Mouse (Mus musculus): ENCODE results near the gene Fank1. TPM values are rescaled to one million over a fixed set of nuclear protein-coding genes. Genes with fewer than 3 reads are reported as not detected.
"Not testable (repeated sequence)": the region's sequence is repeated elsewhere in the genome, so short reads cannot be mapped to it uniquely, and the experiment has no call there.

Gene Fank1
- total RNA-seq, 2 experiments from 2014 or later: 4.2 to 4.4 TPM

DNA sequence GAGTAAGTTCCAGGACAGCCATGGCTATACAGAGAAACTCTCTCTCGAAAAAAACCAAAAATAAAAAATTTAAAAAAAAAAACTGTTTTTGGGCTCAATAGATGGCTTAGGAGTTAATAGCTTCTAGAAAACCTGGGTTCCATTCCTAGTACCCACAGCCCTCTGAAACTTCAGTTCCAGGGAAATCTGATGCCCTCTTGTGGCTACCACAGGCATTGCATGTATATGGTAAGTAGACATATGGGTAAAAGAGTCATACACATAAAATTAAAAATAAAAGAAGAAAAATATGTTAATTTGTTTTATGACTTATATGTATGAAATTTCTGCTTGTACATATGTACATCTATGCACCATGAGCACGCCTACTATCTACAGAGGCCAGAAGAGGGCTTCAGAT lies 47.9 kb downstream of the Fank1 start:
- DNase-seq (ENCODE audit: low spot score in 2 of 2): no peak

DNA sequence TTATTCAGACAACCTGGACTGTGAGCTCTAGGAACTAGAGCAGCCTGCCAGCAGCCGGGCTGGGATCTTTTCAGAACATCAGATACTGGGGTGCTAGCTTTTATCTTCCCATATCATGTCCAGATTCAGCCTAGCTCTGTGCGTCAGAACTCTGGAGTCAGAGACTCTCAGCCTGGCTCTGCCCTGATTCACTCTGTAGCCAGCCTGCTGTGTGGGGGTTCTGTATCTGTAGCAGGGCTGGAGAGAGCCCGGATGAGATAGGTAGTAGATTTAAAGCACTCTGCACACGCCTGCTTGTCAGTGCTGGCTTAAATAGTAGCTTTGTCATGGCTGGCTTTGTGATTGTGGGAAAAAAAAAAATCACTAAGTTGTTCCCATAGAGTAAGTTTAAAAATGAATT lies 51.9 kb downstream of the Fank1 start:
- DNase-seq (ENCODE audit: low spot score in 2 of 2): no peak

DNA sequence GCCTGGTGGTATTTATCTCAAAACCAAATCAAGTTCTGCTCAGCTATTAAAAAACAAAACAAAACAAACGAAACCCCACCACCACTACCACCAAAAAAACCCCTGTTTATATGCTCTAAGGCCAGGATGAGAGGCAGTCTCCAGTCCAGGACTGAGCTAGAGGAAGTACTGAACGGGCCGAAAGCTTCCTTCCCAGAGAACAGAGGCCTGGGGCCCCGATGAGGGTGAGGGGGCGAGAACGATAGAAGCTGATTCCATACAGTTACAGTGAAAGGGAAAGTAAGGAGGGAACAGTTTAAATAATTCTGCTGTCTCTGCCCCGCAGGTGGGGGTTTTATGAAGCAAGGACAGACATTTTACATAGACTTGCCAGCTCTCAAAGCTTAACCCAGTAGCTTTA lies 52.9 kb downstream of the Fank1 start:
- DNase-seq (ENCODE audit: low spot score in 2 of 2): no peak

DNA sequence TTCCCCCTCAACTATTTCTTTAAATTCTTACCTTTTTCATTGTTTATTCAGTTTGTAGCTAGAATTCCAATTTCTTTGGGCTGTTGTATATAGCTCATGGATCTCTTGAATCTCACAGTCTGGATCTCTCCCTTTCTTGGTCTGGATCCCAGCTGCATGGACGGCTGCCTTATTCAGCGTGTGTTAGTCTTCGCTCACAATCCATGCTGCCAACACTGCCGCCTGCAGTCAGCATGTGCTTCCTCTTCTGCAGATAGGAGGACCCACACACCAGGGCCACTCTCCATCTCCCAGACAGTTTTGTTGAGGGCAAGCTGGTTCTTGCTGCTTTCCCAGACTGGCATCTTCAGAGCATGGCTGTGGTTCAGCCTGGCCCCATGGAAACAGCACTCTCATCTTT lies 62.9 kb downstream of the Fank1 start:
- DNase-seq (ENCODE audit: low spot score in 2 of 2): peak; percentile 54 to 71

DNA sequence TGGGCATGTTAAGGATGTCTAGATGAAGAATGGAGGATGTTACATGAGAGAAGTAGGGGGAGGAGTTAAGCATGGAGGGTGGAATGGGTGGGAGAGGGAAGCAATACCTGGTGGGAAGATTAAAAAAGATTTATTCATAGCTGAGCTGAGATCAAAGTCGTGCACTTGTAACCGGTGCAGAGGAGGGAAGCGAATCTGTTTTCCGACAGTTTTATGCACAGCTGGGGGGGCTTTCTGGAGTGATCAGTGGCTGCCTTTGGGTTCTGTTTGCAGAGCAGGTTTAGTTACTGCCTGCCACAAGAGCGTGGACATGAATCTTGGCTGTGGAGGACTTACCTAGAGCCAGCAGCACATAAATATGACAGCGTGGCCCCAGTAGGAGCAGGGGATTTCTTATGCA lies 65.4 kb downstream of the Fank1 start:
- no peak for DNase-seq (ENCODE audit: low spot score in 2 of 2)

DNA sequence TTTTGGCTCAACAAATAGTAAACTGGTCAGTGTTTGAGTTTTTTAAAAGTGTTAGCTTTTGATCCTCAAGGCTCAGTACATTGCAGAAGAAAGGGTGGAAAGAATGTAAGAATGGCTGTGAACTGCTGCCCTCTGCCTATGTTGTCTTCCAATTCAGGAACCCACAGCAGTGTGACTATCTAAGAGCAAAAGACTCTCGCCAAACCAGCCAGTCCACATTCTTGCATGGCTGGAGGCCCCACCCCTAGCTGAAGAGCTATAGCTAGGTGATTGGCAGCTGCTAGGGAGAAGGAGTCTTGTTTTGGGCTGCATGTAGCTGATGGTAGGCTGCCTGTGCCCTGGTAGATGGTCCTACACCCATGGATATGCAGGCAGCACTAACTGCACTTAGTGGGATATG lies 70.5 kb downstream of the Fank1 start:
- no peak for DNase-seq (ENCODE audit: low spot score in 2 of 2)

DNA sequence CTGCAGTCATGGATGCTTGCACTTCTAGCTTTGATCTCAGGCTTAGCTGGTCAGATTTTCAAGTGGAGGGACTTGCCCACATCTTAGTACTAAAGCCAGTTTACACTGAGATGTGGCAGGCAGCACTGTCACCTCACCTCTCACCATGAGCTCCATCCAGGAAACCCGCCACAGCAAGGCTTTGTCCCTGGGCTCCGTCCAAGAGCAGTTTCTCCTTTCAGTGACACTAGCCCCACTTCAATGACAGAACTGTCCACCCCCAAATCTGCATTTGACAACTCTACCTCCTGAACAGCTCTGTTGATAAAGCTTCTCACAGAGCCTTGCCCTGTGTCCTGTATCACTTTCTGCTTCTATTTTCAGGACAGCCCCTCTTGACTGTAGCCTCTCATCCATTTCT lies 71.5 kb downstream of the Fank1 start:
- no peak for DNase-seq (ENCODE audit: low spot score in 2 of 2)

DNA sequence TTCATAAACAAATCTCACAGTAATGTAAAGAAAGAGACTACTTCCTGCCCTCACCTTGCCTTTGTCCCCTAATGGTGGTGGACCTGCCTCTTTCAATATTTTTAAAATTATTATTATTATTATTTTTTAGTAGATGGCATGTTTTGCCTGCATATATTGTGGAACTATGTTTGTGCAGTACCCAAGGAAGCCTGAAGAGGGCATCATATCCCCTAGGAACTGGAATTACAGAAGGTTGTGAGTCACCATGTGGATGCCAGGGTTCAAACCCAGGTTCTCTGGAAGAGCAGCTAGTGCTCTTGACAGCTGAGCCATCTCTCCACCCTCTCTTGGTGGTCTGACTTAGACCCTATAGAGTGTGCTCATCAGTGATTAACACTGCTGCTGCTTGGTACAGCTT lies 74.1 kb downstream of the Fank1 start:
- DNase-seq (ENCODE audit: low spot score in 2 of 2): no peak

DNA sequence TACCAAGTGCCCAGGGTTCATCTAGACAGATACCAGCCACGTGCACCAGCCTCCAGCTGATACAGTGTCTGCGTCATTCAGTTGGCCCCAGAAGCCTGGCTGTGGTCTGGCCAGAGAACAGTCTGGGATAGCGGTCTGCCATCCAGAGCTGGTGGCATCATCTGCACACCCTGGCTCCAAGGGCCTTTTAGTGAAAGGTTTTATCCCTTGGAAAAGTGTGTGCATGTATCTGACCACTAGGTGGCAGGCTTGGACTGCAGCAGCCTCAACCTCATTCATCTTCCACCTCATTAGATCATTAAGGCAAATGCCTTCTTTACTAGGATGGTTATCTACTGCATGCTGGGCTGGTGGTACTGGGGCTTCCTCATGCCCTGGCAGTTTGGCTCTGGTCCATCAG lies 79.6 kb downstream of the Fank1 start:
- peak; percentile 88 for DNase-seq (ENCODE audit: low spot score in 2 of 2)

DNA sequence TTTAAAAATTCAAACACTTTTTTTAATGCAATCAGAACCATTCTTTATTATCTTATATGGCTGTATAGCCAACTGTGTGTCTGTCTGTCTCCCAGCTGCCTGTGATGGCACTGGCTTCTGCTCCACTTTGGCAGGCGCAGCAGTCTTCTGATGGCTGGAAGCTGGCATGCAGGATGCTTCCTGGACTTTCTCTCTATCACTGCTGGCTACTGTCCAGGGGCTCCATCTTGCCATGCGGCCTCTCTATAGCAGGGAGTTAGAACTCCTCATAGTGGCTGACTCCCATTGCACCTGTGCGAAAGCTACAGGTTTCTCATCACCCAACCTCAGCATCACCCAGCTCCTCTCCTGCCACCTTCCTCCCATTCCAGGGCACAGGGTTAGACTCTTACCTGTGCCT lies 81.8 kb downstream of the Fank1 start:
- DNase-seq (ENCODE audit: low spot score in 2 of 2): no peak

DNA sequence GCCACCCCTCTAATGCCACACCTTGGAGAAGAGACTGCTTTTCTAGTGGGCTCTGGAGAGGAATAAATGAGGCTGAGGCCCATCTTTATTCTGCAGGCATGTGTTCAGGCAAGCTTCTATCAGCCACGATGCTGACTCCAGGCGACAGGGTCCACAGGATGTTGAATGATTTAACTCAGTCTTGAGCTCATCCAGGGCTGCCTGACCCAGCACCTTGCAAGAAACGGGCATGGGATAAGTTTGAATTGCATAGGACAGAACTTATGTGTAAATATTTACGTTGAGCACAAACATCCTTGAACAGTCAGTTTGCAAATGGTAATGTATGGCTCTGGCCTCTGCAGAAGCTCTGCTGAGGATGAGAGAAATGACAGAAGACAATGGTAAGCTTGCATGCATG lies 82.9 kb downstream of the Fank1 start:
- no peak for DNase-seq (ENCODE audit: low spot score in 2 of 2)

DNA sequence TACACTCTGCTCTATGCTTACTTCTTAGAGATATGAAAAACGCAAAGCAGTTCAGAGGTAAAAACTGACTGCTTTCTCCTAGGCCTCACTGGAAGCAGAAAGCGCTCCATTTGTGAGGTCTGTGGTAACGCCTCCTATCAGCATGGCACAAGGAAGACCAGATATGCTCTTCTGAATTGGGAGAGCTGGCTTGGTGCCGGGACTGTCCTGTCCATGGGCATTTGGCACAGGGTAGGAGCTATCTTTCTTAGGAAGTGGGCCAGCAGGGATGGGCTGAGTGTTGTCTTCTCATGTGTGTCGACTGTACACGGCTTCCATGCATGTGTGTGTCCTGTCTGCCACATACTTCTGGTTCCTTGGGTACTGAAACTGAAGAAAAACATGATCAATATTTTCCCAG lies 85.6 kb downstream of the Fank1 start:
- no peak for DNase-seq (ENCODE audit: low spot score in 2 of 2)

DNA sequence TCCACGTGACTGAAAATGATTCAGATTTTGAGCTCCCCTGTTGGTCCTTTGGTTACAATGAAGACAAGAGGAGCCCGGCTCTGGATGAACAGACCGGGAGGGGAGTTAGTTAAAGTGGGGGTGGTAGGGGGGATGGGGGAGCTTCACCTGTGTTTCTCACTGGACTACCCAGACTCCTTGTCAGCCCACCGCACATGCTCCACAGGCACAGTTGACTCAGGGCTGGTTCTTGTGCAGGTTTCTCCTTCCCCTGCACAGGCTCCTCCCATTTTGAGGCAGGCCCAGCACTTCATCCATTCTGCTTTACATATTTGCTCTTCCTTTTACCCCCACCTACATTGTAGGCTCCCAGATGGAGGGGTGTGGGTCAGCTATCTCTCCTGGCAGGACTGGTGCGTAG lies 86.1 kb downstream of the Fank1 start:
- DNase-seq (ENCODE audit: low spot score in 2 of 2): no peak

DNA sequence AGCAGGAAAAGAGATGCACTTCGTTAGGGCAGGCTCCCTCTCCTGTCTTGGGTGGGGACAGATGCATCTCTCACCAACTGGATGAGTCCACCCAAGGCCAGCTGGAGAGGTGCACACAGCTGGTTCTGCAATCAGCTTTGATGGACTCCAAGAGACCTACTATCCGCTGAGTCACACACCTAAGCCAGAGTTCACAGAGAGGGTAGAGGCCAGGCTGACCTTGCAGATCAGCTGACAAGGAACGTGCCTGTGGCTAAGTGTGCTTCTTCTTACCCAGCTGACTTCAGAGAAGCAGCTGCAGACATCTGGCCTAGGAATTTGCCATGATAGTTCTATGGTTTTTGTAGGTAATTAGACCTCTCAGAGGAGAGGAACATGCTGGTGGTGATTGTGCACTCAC lies 86.5 kb downstream of the Fank1 start:
- no peak for DNase-seq (ENCODE audit: low spot score in 2 of 2)

DNA sequence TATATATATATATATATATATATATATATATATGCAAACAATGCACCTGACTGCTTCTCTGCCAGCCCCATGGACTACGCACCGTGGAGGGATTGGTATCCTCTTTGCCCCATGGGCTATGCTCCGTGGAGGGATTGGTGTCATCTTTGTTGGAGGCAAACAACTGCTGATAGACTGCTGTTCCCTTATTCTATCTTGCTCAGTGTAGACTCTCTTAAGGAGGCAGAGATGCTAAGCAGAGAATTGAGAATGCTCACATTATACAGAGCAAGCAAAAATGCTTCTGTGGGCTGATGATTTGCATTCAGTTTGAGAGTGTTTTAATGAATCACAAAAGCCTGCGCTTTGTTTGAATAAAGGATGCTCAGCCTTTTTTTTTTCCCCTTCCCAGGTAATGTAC lies 87.0 kb downstream of the Fank1 start:
- no peak for DNase-seq (ENCODE audit: low spot score in 2 of 2)

DNA sequence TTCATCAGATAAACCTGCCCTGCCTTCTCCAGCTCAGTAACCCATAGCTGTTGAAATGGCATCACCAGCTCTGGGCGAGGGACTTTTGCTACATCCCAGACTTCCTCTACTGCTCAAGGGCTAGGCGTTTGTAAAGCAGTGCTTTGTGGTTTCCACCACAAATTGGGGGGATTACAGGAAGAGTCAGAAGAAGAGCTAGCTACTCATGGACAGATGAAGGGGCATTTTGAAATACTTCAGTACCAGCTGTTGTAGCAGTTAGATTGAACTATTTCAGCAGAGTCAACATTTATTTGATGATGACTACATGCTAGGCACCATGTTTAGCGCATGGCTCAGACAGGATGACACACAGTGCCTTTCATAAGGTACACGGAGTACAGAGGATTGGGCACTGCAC lies 93.6 kb downstream of the Fank1 start:
- no peak for DNase-seq (ENCODE audit: low spot score in 2 of 2)

DNA sequence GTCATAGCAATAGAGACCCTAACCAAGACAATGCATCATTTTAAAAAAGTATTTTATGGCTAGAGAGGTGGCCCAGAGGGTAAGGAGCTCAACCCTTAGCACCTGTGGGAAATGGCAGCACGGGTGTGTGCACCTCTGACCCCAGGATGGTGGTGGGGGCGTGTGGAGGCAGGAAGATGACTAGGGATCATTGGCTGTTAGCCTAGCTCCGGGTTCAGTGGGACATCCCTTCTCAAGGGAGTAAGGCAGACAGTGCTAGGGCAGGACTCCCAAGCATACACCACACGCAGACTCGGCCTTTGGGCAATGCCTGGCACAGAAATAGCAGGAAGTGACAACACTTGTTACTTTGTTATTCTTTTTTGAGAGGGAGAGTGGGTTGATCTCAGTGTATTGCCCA lies 96.0 kb downstream of the Fank1 start:
- DNase-seq (ENCODE audit: low spot score in 2 of 2): no peak

DNA sequence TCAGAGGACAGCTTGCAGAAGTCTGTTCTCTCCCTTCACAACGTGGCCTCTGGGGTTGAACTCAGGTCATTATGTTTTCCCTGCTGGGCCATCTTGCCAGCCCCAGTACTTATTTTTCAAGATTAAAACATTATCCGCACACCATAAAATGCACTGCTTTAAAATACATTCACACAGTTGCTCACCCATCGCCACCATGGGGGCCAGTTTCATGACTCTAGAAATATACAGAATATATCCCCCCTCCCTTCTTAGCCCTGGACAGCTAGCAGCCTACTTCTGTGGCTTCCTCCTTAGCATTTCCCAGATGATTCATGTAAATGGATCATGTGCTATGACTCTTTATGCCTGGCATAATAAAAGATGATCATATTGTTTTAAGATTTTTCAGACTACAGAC lies 99.5 kb downstream of the Fank1 start:
- DNase-seq (ENCODE audit: low spot score in 2 of 2): no peak

DNA sequence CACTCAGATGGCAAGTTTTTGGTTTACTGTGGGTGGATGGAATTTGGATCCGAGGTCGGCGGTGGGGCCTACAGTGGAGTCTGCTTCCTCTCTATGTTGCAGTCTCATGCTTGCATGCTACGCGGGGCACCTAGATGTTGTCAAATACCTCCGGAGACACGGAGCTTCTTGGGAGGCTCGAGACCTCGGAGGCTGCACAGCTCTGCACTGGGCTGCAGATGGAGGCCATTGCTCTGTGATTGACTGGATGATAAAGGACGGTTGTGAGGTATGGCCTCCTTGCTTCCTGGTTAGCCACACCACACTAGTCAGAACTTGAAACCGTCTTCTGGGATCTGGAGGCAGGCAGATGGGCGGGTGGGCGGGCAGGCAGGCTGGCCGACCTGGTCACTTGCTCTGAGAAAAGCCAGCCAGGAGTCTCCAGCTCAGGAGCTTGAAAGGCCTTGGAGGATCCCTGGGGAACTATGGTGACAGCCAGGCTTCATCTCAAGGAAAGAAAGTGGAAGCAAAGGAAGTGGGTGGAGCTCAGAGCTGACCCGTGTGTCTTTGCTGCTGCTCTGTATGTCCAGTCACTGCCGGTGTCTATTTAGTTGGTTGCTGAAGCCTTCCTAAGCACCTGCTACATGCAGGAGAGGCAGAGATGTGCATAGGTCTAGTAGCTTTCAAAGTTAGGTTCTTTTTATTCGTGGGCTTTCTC lies 100.1 kb downstream of the Fank1 start:
- no peak for DNase-seq (ENCODE audit: low spot score in 2 of 2)

DNA sequence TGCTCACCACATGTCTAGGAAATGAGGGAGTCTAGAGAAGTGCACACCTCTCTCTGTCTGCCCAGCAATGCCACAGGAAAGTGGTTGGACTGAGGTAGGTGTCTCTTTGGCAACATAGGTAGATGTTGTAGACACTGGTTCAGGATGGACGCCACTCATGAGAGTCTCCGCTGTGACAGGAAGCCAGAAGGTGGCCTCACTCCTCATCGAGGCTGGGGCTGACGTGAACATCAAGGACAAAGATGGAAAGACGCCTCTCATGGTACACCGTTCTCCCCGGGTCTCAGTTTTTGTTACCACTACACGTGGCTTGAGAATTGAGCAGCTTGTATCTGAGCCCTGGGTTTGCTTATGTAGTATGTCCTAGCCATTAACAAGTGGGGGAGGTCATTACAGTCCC lies 103.1 kb downstream of the Fank1 start:
- no peak for DNase-seq (ENCODE audit: low spot score in 2 of 2)

DNA sequence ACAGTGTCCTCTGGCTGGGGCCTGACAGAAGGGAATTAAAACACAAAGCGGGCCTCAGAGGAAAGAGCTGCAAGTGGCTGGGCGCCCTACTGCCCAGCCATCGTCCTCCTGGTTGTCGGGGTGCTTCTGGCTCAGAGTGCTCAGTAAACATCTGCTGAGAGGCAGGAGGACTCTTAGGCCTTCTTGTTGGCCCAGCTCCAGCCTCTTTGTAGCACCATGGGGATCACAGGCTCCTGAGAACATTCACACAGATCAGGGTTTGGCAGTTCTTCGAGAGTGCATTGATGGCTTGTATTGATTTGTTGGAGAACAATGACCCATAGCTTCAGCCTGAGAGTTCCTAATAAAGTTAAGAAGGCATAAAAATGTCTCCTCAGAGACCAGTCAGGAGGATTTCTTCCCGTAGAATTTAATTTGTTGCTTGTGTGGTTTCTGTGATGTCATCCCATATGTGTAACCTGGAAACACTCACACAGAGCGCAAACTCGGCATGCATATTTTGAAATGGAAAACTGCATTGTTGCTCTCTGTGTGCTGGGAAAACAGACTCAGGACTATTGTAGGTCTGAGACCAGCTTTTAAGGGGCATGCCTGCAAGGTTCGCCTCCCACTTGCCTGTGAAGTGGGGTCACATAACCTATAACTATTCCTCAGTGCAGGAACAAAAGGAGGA lies 108.2 kb downstream of the Fank1 start:
- DNase-seq (ENCODE audit: low spot score in 2 of 2): not testable (repeated sequence)

DNA sequence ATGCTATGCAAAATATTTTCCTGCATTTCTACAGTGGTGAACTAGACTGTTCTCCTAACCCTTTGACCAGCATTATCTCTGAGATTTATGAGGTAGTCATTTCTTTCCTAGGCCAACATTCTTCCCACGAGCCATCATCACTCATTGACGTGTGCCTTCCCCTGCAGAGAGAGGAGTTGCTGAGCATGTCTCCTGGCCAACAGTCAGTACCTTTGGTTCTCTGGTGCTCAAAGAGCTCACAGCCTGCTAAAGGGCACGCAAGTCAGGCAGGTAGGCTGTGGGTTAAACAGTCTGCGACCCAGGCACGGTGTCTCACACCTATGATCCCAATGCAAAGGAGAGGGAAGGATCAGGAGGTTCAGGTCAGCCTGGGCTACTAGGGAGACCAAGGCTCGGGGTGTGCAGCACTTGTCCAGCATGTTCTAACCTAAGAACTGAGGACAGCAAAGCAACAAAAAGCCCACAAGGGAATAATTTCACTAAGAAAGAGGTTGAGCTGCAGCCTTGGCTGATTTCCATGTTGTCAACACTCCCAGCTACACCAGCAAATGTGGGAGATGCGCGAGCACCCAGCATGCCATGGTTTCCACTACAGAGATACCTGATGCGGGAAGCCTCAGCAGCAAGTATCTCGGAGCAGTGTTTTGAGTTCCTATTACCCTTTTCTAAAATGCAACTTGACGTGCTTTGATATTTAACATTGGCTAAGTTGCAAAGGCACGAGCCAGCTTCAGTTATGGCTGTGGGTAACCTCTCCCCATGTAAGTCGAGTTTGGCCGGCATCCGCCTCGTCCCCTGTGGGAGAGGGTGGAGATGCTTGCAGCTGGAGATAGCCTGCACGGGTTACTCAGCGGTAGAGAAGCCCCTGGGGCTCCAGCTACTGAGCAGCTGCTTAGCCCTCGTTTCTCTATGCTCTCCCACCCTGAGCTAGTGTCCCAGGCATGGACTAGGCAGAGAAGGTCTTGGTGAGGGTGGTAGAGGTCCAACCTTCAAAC lies 112.6 kb downstream of the Fank1 start:
- DNase-seq (ENCODE audit: low spot score in 2 of 2): peak in 1 of 2 experiments; percentile 24
